Mouse (Mus musculus) left cerebral cortex, postnatal 36 days (tissue): Measurements from ENCODE around the gene Hsd11b1. TPM values are rescaled to one million over a fixed set of nuclear protein-coding genes. Genes with fewer than 3 reads are reported as not detected.
"Not testable (repeated sequence)": the region's sequence is repeated elsewhere in the genome, so short reads cannot be mapped to it uniquely, and the experiment has no call there.

Source experiments
- DNase-seq, 2 experiments: peaks; one replicate each; pipeline ENCODE4 v3.0.0; 2021 to 2022; ENCODE audit warnings: low spot score in 2 of 2, mixed read lengths in 1 of 2
- intact Hi-C: fragments of 180-260 bp; cut with DNase I; formaldehyde crosslinking; loops from one replicate; pipeline ENCODE4 v1.15.1; 2025
- total RNA-seq, 2 experiments: library from RNA; stranded (reverse); gene quantifications; 2 replicates each; pipeline ENCODE4 v1.2.3; 2021

The Hsd11b1 gene
- total RNA-seq = 10 to 100 TPM; 14.2 to 26.7 TPM

- intact Hi-C loops = no loop called here
- no peak for DNase-seq
These were observed at the start of gene Hsd11b1 for GRCm38 (mm10) chr1:193263955-193264598. Gene Hsd11b1, minus strand, starts transcription at chr1:193264075.

DNA sequence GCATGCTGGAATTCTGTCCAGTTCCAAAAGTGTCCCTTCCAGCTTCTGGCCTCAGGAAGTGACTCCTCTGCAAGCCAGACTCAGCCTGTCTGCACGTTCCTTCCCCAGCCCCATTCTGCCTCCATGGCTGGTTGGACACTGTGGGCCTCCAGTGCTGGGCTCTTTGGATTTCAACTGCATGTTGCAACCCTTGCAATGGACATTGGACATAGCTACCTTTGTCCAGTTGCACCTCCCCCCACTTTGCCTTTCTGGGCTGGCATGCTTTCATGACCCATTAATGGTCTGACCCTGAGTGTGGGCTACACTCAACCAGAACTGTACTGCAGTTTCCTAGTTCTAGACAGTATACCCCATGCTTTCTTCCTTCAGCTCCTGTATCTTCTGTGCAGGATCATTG, 47.7 kb upstream of the Hsd11b1 start:
- DNase-seq = no peak
- intact Hi-C loops = no loop called here

DNA sequence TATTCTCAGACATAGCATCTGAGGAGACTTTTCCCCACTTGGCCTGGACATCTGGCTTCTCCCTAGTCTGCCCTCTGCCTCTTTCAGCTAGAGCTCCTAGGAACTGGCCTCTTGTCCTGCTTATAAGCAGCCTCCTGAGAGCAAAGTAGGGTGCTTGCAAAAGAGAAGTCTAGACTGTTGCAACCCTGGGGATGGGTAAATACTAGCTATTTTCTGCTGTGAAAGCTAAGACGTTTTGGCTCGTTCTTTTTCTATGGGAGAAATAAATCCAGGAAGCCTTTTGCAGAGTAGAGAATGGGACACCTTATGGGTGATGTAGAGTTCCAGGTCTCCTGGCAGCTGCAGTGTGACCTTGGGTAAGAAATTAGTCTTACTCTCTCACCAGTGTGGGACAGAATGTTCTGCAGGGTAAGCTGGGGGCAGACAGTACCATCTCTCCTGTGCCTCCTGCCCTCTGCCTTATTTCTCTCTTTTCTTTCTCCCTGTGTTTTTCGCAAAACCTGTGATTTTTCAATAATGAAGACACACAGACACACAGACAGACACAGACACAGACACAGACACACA, 46.7 kb upstream of the Hsd11b1 start:
- DNase-seq = no peak
- intact Hi-C loops = no loop called here

- intact Hi-C loops = no loop called here
- no peak for DNase-seq
These were observed 46.1 kb upstream of the Hsd11b1 start for GRCm38 (mm10) chr1:193309785-193310518.

GRCm38 (mm10) chr1:193306832-193307231, 43.0 kb upstream of the Hsd11b1 start:
- DNase-seq = no peak
- intact Hi-C loops = no loop called here

GRCm38 (mm10) chr1:193305386-193305785, 41.5 kb upstream of the Hsd11b1 start:
- intact Hi-C loops = no loop called here
- no peak for DNase-seq

- DNase-seq = no peak
- intact Hi-C loops = no loop called here
These were observed 39.2 kb upstream of the Hsd11b1 start for GRCm38 (mm10) chr1:193303096-193303495.

- DNase-seq = no peak
- intact Hi-C loops = no loop called here
These were observed 38.2 kb upstream of the Hsd11b1 start for GRCm38 (mm10) chr1:193302093-193302405.

- intact Hi-C loops = no loop called here
- DNase-seq = no peak
These were observed 37.6 kb upstream of the Hsd11b1 start for GRCm38 (mm10) chr1:193301216-193302092.

- DNase-seq = no peak
- intact Hi-C loops = no loop called here
These were observed 36.1 kb upstream of the Hsd11b1 start for GRCm38 (mm10) chr1:193299995-193300394.

GRCm38 (mm10) chr1:193298141-193298765, 34.4 kb upstream of the Hsd11b1 start:
- intact Hi-C loops = no loop called here

DNA sequence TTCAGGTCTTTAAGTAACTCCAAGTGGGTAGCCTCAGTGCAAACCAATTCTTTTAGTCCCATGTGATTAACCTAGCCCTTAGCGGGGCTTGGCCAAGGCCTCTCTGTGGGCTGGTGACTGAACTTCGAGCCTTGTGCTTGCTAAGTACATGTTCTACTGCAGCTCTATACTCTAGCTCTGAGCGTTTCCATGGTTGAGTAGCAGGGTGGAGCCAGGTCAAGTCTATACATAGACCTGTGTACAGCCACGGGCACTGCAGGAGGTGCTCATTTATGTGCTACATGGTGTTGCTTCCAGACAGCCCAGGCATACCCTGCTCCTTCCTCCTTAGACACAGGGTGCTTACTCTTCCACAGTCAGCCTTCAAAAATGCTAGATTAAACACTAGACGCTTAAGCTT, 32.0 kb upstream of the Hsd11b1 start:
- intact Hi-C loops = no loop called here
- DNase-seq = no peak

More at GRCm38 (mm10) chr1:193298141-193298765, 34.4 kb upstream of the Hsd11b1 start:
- DNase-seq = no peak

DNA sequence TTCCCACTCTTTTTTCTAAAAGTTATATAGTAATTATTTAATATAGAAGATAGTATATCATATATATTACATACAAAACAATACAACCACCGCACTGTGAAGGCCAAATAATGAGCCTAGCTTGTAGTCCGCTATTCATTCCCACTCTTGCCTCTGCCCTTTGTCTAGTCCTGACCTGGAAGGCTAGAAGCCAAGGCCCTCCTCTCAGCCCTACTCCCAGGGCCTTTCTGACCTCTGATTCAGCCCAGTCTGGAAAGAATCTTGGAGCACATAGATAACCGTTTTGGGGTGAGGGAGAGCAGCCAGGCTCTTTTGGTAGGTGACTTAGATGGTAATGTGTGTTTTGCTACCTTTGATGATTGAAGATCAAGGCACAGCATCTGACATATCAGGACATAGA, 30.1 kb upstream of the Hsd11b1 start:
- intact Hi-C loops = no loop called here
- no peak for DNase-seq

DNA sequence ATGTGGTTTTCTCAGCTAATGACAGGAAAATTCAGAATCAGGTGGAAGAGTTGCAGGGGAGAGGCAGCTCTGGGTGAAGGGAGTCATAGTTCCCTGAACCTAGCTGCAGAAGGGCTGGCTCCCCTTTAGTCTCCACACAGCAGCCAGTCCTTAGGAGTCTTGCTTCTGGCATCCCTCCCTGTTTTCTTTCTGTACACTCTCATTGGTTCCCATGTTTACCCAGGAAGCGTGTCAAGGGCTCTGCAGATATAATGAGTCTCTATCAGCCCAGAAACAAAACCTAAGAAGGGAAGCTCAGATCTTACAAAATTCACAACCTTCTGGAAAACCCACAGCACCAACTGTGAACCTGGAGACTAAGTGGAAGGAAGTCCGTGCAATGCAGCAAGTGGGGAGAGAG, 29.2 kb upstream of the Hsd11b1 start:
- no peak for DNase-seq
- intact Hi-C loops = no loop called here

DNA sequence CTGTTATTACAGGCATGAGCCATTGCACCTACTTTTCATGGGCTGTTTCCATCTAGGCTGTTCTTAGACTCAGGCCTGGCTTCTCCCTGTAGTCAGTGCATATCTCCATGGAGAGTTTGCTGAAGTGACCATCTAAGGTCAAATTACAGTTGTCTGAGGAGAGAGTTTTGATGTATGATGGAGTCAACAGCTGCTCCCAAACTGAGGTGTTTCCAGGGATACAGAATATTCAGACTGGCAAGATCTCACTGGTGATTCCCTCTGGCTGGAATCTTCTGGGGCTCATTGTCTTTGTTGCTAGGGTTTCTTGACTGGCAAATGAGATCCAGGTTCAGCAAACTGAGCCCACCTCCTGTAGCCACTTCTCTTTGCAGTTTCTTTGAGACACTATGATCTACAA, 26.8 kb upstream of the Hsd11b1 start:
- intact Hi-C loops = no loop called here
- no peak for DNase-seq

- no peak for DNase-seq
- intact Hi-C loops = no loop called here
These were observed 26.0 kb upstream of the Hsd11b1 start for GRCm38 (mm10) chr1:193289914-193290313.

DNA sequence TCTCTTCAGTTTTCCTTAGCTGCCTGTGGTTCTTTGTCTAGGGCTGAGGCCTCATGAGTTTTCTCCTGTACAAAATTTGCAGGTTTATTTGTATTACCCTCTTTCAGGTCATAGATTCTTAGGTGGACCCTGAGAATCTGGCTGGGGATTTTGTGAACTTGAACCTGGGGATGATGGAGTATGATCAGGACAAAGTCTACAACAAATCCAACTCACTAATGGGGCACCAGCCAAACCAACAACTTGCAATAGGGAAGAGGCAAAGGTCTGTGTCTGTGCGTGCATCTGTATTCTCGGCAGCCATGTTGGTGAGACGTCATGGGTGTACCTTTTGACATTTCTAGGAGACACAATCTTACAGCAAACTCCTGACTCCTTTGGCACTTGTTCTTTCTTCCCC, 25.2 kb upstream of the Hsd11b1 start:
- no peak for DNase-seq
- intact Hi-C loops = no loop called here

GRCm38 (mm10) chr1:193287578-193287977, 23.7 kb upstream of the Hsd11b1 start:
- intact Hi-C loops = no loop called here
- no peak for DNase-seq

DNA sequence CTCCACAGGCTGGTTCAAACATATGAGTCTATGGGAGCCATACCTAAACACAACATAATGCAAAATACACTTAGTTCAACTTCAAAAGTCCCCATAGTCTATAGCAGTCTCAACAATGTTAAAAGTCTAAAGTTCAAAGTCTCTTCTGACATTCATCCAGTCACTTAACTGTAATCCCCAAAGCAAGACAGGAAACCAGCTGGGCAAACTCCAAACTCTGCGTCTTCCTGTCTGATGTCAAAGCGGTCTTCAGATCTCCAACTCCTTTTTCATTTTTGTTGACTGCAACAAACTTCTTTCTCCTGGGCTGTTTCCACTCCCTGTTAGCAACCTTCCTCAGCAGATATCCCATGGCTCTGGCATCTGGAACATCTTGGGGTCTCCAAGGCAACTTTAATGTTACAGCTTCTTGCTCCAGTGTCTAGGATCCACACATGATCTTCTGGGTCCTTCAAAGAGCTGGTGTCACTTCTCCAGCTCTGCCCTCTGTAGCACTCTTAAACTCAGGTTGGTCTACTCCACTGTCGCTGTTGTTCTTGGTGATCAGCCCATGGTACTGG, 22.0 kb upstream of the Hsd11b1 start:
- intact Hi-C loops, DNase-seq: not testable (repeated sequence)
